Mouse (Mus musculus) adrenal gland, postnatal 14 days (tissue): ENCODE measurements around the gene Tmem246. TPM values are rescaled to one million over a fixed set of nuclear protein-coding genes. Genes with fewer than 3 reads are reported as not detected.

Experiments
- DNase-seq: peaks from one replicate; pipeline ENCODE4 v3.0.0; 2021; ENCODE audit warnings: mixed read lengths
- total RNA-seq: library from RNA; stranded (reverse); gene quantifications from 2 replicates; pipeline ENCODE4 v1.2.3, GENCODE M21; 2021

The Tmem246 gene
- total RNA-seq, 1 experiment from 2014 or later, result 9.9 TPM

DNA sequence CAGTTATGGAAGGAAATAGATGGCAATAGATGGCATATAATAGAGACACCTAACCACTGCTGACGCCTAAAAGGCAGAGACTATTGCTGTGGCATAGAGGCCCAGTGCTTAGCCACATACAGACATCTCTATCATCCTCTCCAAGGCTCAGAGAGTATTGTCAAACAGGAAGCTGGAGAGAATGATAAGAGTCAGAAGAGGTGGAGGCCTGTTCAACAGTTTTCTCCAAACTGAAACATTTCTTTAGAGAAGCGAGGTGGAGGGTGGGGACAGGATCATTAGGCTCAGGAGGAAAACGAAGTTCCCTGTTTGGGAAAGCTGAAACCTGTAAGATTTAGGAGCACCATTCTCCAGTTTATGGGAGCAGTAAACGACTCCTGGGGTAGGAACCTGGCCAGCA lies 16.4 kb downstream of the Tmem246 start:
- DNase-seq, result no peak

DNA sequence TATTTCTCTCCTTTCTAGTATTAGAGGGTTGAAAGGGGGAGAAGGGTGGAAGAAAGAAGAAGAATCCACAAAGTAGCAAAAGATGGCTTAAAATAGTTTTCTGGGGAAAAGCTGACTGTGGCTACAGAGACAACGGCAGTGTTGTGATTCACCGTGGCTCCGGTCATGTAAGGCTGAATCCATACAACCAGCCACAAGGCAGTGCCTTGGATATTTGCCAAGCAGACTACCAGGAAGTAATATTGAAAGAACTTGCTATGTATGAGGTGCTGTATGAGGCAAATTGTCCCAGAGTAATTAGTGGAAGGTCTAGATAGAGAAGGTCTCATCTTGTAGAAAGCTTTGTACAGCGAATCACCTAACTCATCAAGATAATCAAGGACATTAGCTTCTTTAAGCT lies 25.5 kb downstream of the Tmem246 start:
- DNase-seq, result no peak

- DNase-seq, result peak; percentile 62
These were observed 30.1 kb downstream of the Tmem246 start for GRCm38 (mm10) chr4:49567613-49568012.

- peak; percentile 81 for DNase-seq
These were observed 37.5 kb downstream of the Tmem246 start for GRCm38 (mm10) chr4:49559915-49560772.

GRCm38 (mm10) chr4:49558181-49558580 lies 39.5 kb downstream of the Tmem246 start:
- no peak for DNase-seq

DNA sequence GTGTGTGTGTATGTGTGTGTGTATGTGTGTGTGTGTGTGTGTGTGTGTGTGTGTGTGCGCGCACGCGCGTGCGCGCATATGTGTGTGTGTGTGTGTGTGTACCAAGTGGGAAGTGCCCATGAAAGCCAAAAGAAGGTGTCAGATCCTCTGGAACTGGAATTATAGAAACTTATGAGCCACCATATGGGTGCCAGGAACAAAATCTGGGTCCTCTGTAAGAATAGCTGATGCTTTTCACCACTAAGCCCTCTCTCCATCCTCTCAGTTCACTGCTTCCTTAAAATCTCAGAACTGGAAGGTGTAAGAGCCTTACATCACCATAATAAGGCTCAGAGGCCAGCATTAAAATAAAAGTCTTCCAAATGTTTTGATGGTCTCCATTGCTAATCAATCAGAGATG lies 40.3 kb downstream of the Tmem246 start:
- DNase-seq, result no peak

GRCm38 (mm10) chr4:49553380-49553779 lies 44.3 kb downstream of the Tmem246 start:
- DNase-seq, result no peak

DNA sequence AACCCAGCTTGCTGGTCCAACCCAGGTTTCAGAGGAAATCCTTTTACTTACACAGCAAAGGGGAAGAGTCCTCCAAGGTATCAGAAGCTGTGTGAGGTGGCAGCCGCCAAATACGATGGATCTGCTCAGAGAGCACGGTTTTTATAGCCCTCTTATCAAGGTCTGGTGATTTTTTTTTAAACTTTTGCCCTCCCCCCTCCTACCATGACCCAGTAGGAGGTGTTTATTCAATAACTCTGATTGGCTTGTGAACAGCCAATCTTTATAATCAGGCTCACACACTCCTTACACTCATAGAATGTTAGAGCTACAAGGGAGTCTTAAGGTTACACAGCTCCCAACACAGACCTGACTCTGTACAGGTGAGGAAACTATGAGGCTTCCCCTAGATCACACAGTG lies 48.3 kb downstream of the Tmem246 start, which contains the start of gene Aldob:
TSS of gene Aldob (minus strand) at position 164 of the 400 bp plus-strand sequence.
- no peak for DNase-seq

DNA sequence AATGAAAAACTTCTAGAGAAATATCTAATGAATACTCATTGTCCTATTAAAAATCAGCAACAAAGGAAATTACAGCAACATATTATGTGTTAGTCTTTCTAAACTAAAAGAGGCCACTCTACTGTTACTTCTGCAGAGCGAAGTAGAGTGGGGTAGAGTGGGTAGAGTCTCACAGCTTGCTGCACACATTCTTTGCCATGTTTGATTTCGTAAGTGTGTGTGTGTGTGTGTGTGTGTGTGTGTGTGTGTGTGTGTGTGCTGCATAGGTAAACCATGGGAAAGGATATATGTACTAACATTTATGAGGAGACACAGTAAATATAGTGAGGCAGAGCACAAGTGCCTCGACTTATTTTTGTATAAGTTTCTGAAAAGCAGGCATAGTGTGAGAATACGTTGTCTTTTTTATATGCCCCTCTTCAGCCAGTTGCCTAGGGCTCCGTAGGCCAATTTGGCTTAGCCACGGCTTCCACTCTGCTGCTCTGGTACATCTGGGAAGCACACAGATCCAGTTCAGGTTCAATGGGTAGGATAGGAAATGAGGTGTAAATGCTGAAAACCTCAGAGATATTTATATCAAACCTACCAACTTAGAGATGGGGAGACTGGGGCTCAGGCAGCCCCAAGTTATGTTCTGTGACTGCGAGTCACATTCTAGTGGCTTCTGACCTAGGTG lies 50.0 kb downstream of the Tmem246 start:
- DNase-seq, result no peak

DNA sequence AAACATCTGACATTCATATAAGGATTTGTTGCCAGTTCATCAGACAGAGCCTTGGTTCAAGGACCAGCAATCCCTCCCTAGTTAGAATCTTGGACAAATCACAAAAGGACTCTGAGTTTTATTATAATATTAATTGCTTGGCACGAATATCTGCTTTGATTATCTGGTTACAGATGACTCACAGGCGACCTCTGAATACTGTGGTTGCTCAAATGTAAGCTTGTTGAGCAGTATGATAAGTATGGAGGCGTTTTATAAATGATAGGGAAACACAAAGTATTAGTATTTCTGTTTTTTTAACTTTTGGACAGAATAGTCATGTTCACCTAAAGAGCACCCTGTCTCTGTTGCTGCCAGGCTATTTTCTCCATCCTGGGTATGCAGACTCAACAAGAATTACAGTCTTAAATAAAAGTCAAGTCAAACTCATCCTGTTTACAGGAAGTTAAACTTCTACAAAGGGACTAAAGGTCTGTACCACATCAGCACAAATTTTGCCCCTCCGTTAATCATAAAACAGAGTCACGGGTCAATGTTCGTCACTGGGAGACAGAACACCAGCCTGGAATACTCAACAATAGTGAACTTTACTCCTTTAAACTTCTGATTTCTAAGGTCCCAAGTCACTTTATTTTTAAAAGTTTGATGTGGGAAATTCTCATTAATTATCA lies 50.7 kb downstream of the Tmem246 start:
- DNase-seq, result no peak

- DNase-seq, result no peak
These were observed 51.6 kb downstream of the Tmem246 start for GRCm38 (mm10) chr4:49546026-49546425.

GRCm38 (mm10) chr4:49540966-49541365 lies 56.7 kb downstream of the Tmem246 start:
- DNase-seq, result no peak

DNA sequence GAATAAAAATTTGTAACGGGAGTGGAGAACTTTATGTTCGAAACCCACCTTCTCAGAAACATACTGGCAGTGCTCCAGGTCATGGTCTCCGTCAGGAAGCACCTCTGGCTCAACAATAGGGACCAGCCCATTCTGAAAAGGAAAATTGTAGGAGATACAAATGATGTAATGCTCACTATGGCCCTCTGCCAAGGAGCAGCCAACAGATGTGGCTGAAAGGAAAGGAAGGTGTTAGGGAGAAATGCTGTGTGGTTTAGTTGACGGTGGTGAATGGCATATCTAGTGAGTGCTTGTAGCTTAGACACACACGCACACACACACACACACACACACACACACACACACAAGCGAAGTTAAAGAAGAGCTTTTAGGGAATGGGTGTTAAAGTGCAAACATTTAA lies 58.0 kb downstream of the Tmem246 start:
- DNase-seq, result peak; percentile 22

- DNase-seq, result no peak
These were observed 61.0 kb downstream of the Tmem246 start for GRCm38 (mm10) chr4:49536671-49537070.

GRCm38 (mm10) chr4:49535675-49536294 lies 61.9 kb downstream of the Tmem246 start:
- no peak for DNase-seq

DNA sequence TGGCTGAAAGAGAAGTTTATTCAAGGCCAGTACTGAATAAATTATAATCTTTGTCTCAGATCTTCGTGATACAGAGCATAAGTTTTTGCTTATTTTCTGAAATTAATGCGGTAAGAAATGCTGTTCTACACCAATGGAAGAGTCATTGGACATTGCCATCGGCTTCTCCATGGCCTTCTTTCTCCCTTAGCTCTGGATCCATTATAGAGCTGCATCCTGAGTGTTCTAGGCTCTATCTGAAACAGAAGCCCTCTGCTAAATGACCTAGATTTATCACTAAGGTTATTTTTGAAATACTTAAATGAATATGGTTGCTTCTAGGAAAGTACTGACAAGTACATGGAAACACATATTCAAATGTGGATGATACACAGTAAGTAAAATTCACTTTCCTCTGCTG lies 62.6 kb downstream of the Tmem246 start:
- no peak for DNase-seq

Other genes with a start within 250 kb of the Tmem246 start
- gene Acnat2, start 189.7 kb downstream of the Tmem246 start, total RNA-seq, result 1.8 and 15.2 TPM in 2 replicates
- gene Acnat1, start 124.0 kb downstream of the Tmem246 start, total RNA-seq, result 2.7 and 20.3 TPM in 2 replicates
- 0.30 and 10.4 TPM in 2 replicates for gene Baat, start 91.3 kb downstream of the Tmem246 start, total RNA-seq
- 45.5 and 50.0 TPM in 2 replicates for gene Mrpl50, start 76.8 kb downstream of the Tmem246 start, total RNA-seq
- 7.9 and 8.4 TPM in 2 replicates for gene Zfp189, start 76.7 kb downstream of the Tmem246 start, total RNA-seq
- gene Aldob, start 48.3 kb downstream of the Tmem246 start, total RNA-seq, result 22.2 and 273 TPM in 2 replicates
- gene Rnf20, start 34.1 kb upstream of the Tmem246 start, total RNA-seq, result 45.9 and 50.2 TPM in 2 replicates
- gene Ppp3r2, start 84.1 kb upstream of the Tmem246 start, total RNA-seq, result not detected in 2 replicates
- 0.22 and 0.45 TPM in 2 replicates for gene Grin3a, start 247.9 kb upstream of the Tmem246 start, total RNA-seq